Mouse (Mus musculus): ENCODE data around the gene Pdhb. TPM values are rescaled to one million over a fixed set of nuclear protein-coding genes. Genes with fewer than 3 reads are reported as not detected.
A peak's percentile ranks its signal among the peaks of the same experiment; 100 is the strongest.

Pdhb gene
- polyA plus RNA-seq (2015; fragmentation: Nextera tagmentation; extraction: Ambion mirVana): 178 and 188 TPM in 2 replicates

DNA sequence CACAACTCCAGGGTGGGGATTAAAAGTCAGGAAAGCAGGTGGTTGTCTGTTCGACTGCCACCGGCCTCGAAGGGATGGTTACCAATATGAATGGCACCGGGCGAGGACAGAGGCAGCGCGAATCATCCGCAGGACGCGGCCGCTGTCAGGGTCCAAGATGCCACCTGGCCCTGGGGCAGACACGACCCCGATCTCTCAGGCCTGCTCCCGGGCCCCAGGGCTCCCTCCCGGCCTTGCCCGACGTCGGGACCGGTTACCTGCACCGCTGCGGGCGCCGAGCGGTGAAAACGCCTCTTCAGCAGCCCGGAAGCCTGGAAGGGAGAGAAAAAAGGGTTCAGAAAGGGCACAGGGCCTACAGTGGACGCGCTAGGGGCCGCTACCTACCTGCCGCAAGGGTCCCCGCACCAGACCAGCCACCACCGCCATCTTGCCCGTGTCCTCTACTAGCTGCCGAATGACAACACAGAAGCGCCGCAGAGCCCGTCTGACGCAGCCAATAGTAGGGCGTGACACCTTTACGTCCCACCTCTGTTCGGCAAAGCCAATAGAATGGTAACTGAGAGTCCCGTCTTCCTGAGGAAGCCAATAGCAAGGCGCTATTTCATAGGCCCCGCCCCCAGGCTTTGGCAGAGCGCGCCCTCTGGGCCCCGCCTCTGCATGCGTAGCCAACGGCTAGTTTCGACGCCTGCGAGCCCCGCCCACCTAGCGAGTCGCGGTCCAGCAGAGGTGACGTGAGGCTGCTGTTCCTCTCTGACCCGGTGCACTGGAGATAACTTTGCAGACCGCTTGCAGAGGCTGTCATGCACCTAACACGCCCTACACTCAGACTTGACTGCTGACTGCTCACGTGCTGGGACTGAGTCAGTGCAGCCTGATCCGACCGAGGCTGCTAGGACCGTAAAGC lies at the start of gene Pdhb:
TSS of gene Pdhb (minus strand) at position 519 of the 904 bp plus-strand sequence.
- Histone ChIP-seq H3K9ac (ENCODE audit: low read length) (peak within 1 kb of the TSS; percentile 97), H3K4me3 (ENCODE audit: low read length) (peak within 1 kb of the TSS; percentile 98), H3K4me1 (replicated peaks; ENCODE audit: control insufficient read depth, insufficient read depth, low read length) (peaks cover 8% of the 10 kb centered on the region), H3K27me3 (ENCODE audit: control insufficient read depth, insufficient read depth, low read depth, low read length) (no peaks in the 10 kb centered on the region), H3K4me2 (ENCODE audit: low read depth, low read length) (peak within 1 kb of the TSS; percentile 91), H3K36me3 (ENCODE audit: control insufficient read depth, insufficient read depth, low read length) (peaks cover 20% of the 10 kb centered on the region), H3K27ac (ENCODE audit: low read length) (peak within 1 kb of the TSS; percentile 79), H3K9me3 (ENCODE audit: control insufficient read depth, low read length) (no peaks in the 10 kb centered on the region)
- WGBS: under 1% methylated on average over 59 of the region's 64 CpGs
- ATAC-seq (ENCODE audit: low read depth): peak; percentile 100

DNA sequence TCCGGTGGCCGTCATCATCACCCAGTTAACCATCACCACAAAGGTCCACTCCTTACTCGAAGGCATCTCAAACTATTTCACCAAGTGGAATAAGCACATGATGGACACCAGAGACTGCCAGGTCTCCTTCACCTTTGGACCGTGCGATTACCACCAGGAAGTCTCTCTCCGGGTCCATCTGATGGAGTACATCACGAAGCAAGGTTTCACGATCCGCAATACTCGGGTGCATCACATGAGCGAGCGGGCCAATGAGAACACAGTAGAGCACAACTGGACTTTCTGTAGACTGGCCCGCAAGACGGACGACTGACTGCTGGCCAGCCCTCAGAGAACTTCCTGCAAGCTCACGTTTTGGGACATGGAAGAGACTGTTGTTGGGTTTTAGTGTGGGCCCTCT lies 49.7 kb upstream of the Pdhb start:
- no peak for ATAC-seq (ENCODE audit: low read depth)
- H3K36me3 ChIP-seq (ENCODE audit: control insufficient read depth, insufficient read depth, low read length): peaks cover 11% of the 10 kb centered on the region
- 90% methylated on average over 16 of the region's 16 CpGs for WGBS
- no peaks in the 10 kb centered on the region for H3K9me3 ChIP-seq (ENCODE audit: control insufficient read depth, low read length)
- no peaks in the 10 kb centered on the region for H3K27me3 ChIP-seq (ENCODE audit: control insufficient read depth, insufficient read depth, low read depth, low read length)
- H3K4me1 ChIP-seq (replicated peaks; ENCODE audit: control insufficient read depth, insufficient read depth, low read length): no peaks in the 10 kb centered on the region
- H3K9ac ChIP-seq (ENCODE audit: low read length): no peak overlapping the region
- H3K4me3 ChIP-seq (ENCODE audit: low read length): no peak overlapping the region
- no peak overlapping the region for H3K27ac ChIP-seq (ENCODE audit: low read length)
- no peak overlapping the region for H3K4me2 ChIP-seq (ENCODE audit: low read depth, low read length)

DNA sequence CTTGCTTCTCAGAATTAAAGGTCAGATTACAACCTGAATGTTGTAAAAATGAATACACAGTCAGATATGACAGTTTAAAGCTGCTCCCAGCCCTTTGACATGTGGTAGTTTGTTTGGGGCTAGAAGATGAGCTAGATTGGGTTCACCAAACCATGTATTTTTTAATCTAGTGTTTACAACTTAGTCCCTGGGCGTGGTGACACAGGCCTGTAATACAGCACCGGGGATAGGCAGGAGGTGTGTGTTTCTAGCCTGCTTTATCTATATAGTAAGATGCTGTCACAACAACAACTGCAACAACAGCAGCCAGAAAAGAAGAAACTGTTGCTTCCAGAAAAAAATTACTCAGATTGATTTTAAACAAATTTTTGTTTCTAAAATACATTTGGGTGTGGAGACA lies 48.1 kb upstream of the Pdhb start:
- Histone ChIP-seq H3K9ac (ENCODE audit: low read length) (no peak overlapping the region), H3K9me3 (ENCODE audit: control insufficient read depth, low read length) (no peaks in the 10 kb centered on the region), H3K36me3 (ENCODE audit: control insufficient read depth, insufficient read depth, low read length) (peaks cover 11% of the 10 kb centered on the region), H3K27ac (ENCODE audit: low read length) (no peak overlapping the region), H3K27me3 (ENCODE audit: control insufficient read depth, insufficient read depth, low read depth, low read length) (no peaks in the 10 kb centered on the region), H3K4me2 (ENCODE audit: low read depth, low read length) (no peak overlapping the region), H3K4me3 (ENCODE audit: low read length) (no peak overlapping the region), H3K4me1 (replicated peaks; ENCODE audit: control insufficient read depth, insufficient read depth, low read length) (peaks cover 5% of the 10 kb centered on the region)
- no peak for ATAC-seq (ENCODE audit: low read depth)
- WGBS: 81% methylated on average over 2 of the region's 2 CpGs

GRCm38 (mm10) chr14:8220306-8220705 lies 47.5 kb upstream of the Pdhb start:
- H3K27ac ChIP-seq (ENCODE audit: low read length): no peak overlapping the region
- H3K4me3 ChIP-seq (ENCODE audit: low read length): no peak overlapping the region
- H3K9me3 ChIP-seq (ENCODE audit: control insufficient read depth, low read length): no peaks in the 10 kb centered on the region
- no peaks in the 10 kb centered on the region for H3K27me3 ChIP-seq (ENCODE audit: control insufficient read depth, insufficient read depth, low read depth, low read length)
- H3K9ac ChIP-seq (ENCODE audit: low read length): no peak overlapping the region
- peaks cover 10% of the 10 kb centered on the region for H3K4me1 ChIP-seq (replicated peaks; ENCODE audit: control insufficient read depth, insufficient read depth, low read length)
- ATAC-seq (ENCODE audit: low read depth): no peak
- peaks cover 11% of the 10 kb centered on the region for H3K36me3 ChIP-seq (ENCODE audit: control insufficient read depth, insufficient read depth, low read length)
- H3K4me2 ChIP-seq (ENCODE audit: low read depth, low read length): no peak overlapping the region
- 70% methylated on average over 7 of the region's 7 CpGs for WGBS

DNA sequence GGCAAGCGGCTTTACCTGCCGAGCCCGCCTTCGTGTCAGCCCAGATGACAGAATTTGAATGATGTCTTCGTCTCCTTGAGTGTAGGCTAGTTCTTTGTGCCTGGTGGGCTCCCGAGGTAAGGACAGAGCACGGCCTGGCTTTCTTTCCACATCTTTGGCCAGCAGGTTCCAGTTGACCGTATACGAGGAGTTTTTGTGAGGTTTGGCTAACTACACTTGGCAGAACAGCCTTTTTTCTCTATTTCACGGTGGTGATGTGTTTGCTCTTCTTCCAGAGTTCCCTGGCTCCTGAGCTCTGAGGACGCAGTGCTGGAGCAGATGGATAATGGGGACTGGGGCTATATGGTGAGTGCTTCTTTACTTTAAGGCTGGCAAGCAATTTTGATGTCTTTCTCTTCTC lies 47.1 kb upstream of the Pdhb start:
- peaks cover 11% of the 10 kb centered on the region for H3K36me3 ChIP-seq (ENCODE audit: control insufficient read depth, insufficient read depth, low read length)
- no peak for ATAC-seq (ENCODE audit: low read depth)
- H3K27ac ChIP-seq (ENCODE audit: low read length): no peak overlapping the region
- H3K27me3 ChIP-seq (ENCODE audit: control insufficient read depth, insufficient read depth, low read depth, low read length): no peaks in the 10 kb centered on the region
- H3K9me3 ChIP-seq (ENCODE audit: control insufficient read depth, low read length): no peaks in the 10 kb centered on the region
- H3K4me3 ChIP-seq (ENCODE audit: low read length): no peak overlapping the region
- H3K9ac ChIP-seq (ENCODE audit: low read length): no peak overlapping the region
- no peak overlapping the region for H3K4me2 ChIP-seq (ENCODE audit: low read depth, low read length)
- WGBS: 77% methylated on average over 11 of the region's 11 CpGs
- H3K4me1 ChIP-seq (replicated peaks; ENCODE audit: control insufficient read depth, insufficient read depth, low read length): peaks cover 14% of the 10 kb centered on the region

DNA sequence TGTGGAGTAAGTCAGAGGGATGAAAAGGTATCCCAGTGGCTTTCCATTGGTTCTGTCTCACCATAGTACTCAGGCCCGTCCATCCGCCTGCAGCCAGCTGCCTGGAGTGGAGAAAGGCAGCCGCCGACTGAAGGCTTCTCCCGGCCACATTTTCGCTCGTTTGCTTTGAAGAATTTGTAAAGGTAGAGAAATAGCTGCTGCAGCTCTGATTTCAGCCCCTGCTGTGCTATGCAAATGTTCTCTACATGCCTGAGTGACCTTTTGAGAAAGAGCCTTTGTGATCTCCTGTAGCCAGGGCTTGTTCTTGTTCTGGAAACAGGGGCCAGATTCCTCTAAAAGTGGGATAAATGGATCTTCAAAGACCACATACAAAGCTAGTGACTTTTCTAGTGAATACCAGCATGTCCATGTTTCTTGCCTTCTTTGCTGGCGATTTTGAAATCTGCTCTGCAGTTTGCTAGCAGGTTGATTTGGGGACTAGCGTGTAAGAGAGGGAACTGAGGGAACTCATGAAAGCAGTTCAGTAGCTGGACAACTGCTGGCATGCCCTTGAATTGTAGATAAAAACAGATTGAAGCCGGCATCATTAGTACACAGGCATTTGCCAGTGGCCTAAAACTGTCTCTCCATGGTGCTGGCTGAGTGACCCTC lies 46.0 kb upstream of the Pdhb start:
- Histone ChIP-seq H3K36me3 (ENCODE audit: control insufficient read depth, insufficient read depth, low read length) (peaks cover 9% of the 10 kb centered on the region), H3K4me2 (ENCODE audit: low read depth, low read length) (no peak overlapping the region), H3K4me1 (replicated peaks; ENCODE audit: control insufficient read depth, insufficient read depth, low read length) (peaks cover 16% of the 10 kb centered on the region), H3K27me3 (ENCODE audit: control insufficient read depth, insufficient read depth, low read depth, low read length) (no peaks in the 10 kb centered on the region), H3K9me3 (ENCODE audit: control insufficient read depth, low read length) (no peaks in the 10 kb centered on the region), H3K9ac (ENCODE audit: low read length) (no peak overlapping the region), H3K4me3 (ENCODE audit: low read length) (no peak overlapping the region), H3K27ac (ENCODE audit: low read length) (no peak overlapping the region)
- 49% methylated on average over 10 of the region's 10 CpGs for WGBS
- ATAC-seq (ENCODE audit: low read depth): no peak

GRCm38 (mm10) chr14:8218238-8218637 lies 45.4 kb upstream of the Pdhb start:
- no peaks in the 10 kb centered on the region for H3K9me3 ChIP-seq (ENCODE audit: control insufficient read depth, low read length)
- H3K4me1 ChIP-seq (replicated peaks; ENCODE audit: control insufficient read depth, insufficient read depth, low read length): peaks cover 16% of the 10 kb centered on the region
- H3K27ac ChIP-seq (ENCODE audit: low read length): no peak overlapping the region
- no peak overlapping the region for H3K9ac ChIP-seq (ENCODE audit: low read length)
- no peak overlapping the region for H3K4me2 ChIP-seq (ENCODE audit: low read depth, low read length)
- no peaks in the 10 kb centered on the region for H3K27me3 ChIP-seq (ENCODE audit: control insufficient read depth, insufficient read depth, low read depth, low read length)
- no peak overlapping the region for H3K4me3 ChIP-seq (ENCODE audit: low read length)
- no peak for ATAC-seq (ENCODE audit: low read depth)
- peaks cover 7% of the 10 kb centered on the region for H3K36me3 ChIP-seq (ENCODE audit: control insufficient read depth, insufficient read depth, low read length)
- WGBS: 54% methylated on average over 7 of the region's 7 CpGs

DNA sequence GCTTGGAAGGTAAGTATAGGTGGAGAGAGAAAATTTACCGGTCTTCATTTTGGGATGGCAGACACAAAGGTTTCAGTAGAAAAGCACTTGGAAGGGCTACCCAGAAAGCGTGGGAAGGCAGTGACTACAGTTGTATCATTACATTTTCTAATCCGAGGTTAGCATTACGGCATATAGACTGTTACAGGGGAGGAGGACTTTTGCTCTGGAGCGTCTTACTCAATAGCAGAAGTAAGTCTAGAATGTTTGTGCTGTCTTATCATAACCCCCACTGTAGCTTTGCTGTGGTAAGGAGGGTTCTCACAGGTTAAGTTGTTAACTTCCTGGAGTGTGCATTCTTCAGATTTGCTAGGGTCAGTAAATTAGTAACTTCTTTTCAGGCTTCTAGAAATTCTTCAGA lies 43.3 kb upstream of the Pdhb start:
- Histone ChIP-seq H3K36me3 (ENCODE audit: control insufficient read depth, insufficient read depth, low read length) (peaks cover 2% of the 10 kb centered on the region; the same call in 1 of the 2 replicates), H3K9ac (ENCODE audit: low read length) (no peak overlapping the region), H3K27me3 (ENCODE audit: control insufficient read depth, insufficient read depth, low read depth, low read length) (no peaks in the 10 kb centered on the region), H3K27ac (ENCODE audit: low read length) (no peak overlapping the region), H3K4me3 (ENCODE audit: low read length) (peak overlapping the region; percentile 63), H3K4me2 (ENCODE audit: low read depth, low read length) (peak overlapping the region; percentile 93), H3K9me3 (ENCODE audit: control insufficient read depth, low read length) (no peaks in the 10 kb centered on the region), H3K4me1 (replicated peaks; ENCODE audit: control insufficient read depth, insufficient read depth, low read length) (peaks cover 16% of the 10 kb centered on the region)
- no peak for ATAC-seq (ENCODE audit: low read depth)
- 57% methylated on average over 5 of the region's 5 CpGs for WGBS

DNA sequence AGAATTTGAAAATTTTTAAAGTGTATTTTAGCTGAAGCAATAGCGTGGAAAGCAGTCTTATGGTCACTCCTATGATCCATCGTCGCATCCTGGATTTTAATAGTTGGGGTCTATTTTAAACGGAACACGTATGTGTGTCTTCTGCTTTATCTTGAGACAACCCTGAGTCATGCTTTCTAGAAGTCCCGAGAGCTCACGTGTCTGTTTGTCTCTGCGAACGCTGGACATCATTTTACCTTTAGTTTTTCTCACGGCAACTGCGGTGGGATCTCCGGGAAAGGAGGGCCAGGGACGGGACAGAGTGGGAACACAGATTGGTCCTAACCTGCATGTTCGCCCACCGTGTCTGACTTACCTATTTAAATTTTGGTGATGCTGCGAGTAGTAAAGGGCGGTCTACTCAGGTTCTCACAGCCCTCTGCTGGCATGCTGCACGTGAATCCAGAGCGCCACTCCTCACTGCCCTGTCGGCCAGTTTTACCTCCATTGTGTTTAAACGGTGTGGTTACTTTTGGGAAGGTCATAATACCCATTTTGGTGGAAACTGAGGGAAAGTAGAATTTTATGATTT lies 42.5 kb upstream of the Pdhb start:
- no peaks in the 10 kb centered on the region for H3K9me3 ChIP-seq (ENCODE audit: control insufficient read depth, low read length)
- no peak for ATAC-seq (ENCODE audit: low read depth)
- no peak overlapping the region for H3K27ac ChIP-seq (ENCODE audit: low read length)
- H3K9ac ChIP-seq (ENCODE audit: low read length): peak overlapping the region; percentile 18
- no peaks in the 10 kb centered on the region for H3K36me3 ChIP-seq (ENCODE audit: control insufficient read depth, insufficient read depth, low read length)
- 23% methylated on average over 21 of the region's 21 CpGs for WGBS
- H3K4me1 ChIP-seq (replicated peaks; ENCODE audit: control insufficient read depth, insufficient read depth, low read length): peaks cover 16% of the 10 kb centered on the region
- H3K4me3 ChIP-seq (ENCODE audit: low read length): peak overlapping the region; percentile 63
- H3K27me3 ChIP-seq (ENCODE audit: control insufficient read depth, insufficient read depth, low read depth, low read length): no peaks in the 10 kb centered on the region
- peak overlapping the region; percentile 93 for H3K4me2 ChIP-seq (ENCODE audit: low read depth, low read length)
